Mouse (Mus musculus) limb, embryonic 14.5 days (tissue): ENCODE measurements at regions not wholly inside any gene's neighbourhood (a gene's known extent, or its start where the extent isn't known, plus 50 kb on each side); places are given as distances from the start of the nearest gene placed in this dataset.

Experiments used
- ATAC-seq: fragments of 200-750 bp; cut with Nextera tagmentation; 2 replicates; pipeline ENCODE4 v1.8.0; 2017; ENCODE audit warnings: low read depth, moderate number of reproducible peaks, moderate TSS enrichment; ENCODE audit not compliant: low FRiP score
- DNase-seq: peaks from one replicate; pipeline ENCODE4 v3.0.0-alpha.2; 2015; ENCODE audit warnings: low spot score
- H3K27ac ChIP-seq: fragments of 300-500 bp; sonication (generic); replicated peaks from 2 replicates; pipeline ENCODE4 v1.5.1; 2014; ENCODE audit warnings: low read depth, mild to moderate bottlenecking, low read length, moderate library complexity, mixed read lengths
- H3K27me3 ChIP-seq: fragments of 300-500 bp; sonication (generic); 2 replicates; pipeline ENCODE4 v1.6.1; 2014; ENCODE audit warnings: low read length, mixed read lengths; ENCODE audit not compliant: control insufficient read depth, insufficient read depth
- H3K36me3 ChIP-seq: fragments of 300-500 bp; sonication (generic); 2 replicates; pipeline ENCODE4 v1.6.1; 2014; ENCODE audit warnings: mild to moderate bottlenecking, low read length, moderate library complexity, mixed read lengths; ENCODE audit not compliant: control insufficient read depth, insufficient read depth
- H3K4me1 ChIP-seq: fragments of 300-500 bp; sonication (generic); 2 replicates; pipeline ENCODE4 v1.6.1; 2014; ENCODE audit warnings: antibody characterized with exemption, low read length, mixed read lengths; ENCODE audit not compliant: control insufficient read depth, insufficient read depth
- H3K4me2 ChIP-seq: fragments of 300-500 bp; sonication (generic); replicated peaks from 2 replicates; pipeline ENCODE4 v1.6.1; 2014; ENCODE audit warnings: low read depth, mild to moderate bottlenecking, low read length, moderate library complexity; ENCODE audit not compliant: severe bottlenecking
- H3K4me3 ChIP-seq: fragments of 300-500 bp; sonication (generic); replicated peaks from 2 replicates; pipeline ENCODE4 v1.5.1; 2014; ENCODE audit warnings: low read length
- H3K9ac ChIP-seq: fragments of 300-500 bp; sonication (generic); 2 replicates; pipeline ENCODE4 v1.6.1; 2014; ENCODE audit warnings: mild to moderate bottlenecking, low read depth, low read length, moderate library complexity; ENCODE audit not compliant: severe bottlenecking
- H3K9me3 ChIP-seq: fragments of 300-500 bp; sonication (generic); 2 replicates; pipeline ENCODE4 v1.6.1; 2016; ENCODE audit warnings: low read length; ENCODE audit not compliant: control insufficient read depth
- POLR2A ChIP-seq: fragments of 200-500 bp; IDR thresholded peaks from 2 replicates; pipeline ENCODE4 v1.8.0; 2012; ENCODE audit warnings: inconsistent platforms, mild to moderate bottlenecking, moderate library complexity, borderline replicate concordance; ENCODE audit not compliant: insufficient read depth, insufficient read length; ENCODE audit errors: extremely low read depth
- WGBS: fragments of 180-500 bp; shearing (Covaris S2); extraction: QIAGEN DNeasy Blood & Tissue Kit; methylation state at CpG from one replicate; pipeline ENCODE4 v1.1.7; 2014; 5-methylcytosine and 5-hydroxymethylcytosine counted together

DNA sequence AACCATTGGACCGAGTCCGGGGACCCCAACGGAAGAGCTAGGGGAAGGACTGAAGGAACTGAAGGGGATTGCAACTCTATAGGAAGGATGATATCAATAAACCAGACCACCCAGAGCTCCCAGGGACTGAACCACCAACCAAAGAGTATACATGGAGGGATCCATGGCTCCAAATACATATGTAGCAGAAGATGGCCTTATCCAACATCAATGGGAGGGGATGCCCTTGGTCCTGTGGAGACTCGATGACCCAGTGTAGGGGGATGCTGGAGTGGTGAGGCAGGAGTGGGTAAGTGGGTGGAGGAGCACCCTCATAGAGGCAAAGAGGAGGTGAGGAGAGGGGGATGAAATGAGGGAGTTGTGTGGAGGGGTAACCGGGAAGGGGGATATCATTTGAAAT is 54.5 kb upstream of the Slc38a2 start:
- WGBS, result 94% methylated on average over 5 of the region's 5 CpGs
- ATAC-seq, result no peak

GRCm38 (mm10) chr15:96752719-96753118 is 53.2 kb upstream of the Slc38a2 start:
- no peaks in the 10 kb centered on the region for H3K27me3 ChIP-seq
- no peak overlapping the region for H3K9ac ChIP-seq
- H3K36me3 ChIP-seq, result no peaks in the 10 kb centered on the region
- WGBS, result 94% methylated on average over 8 of the region's 8 CpGs
- no peak for TF ChIP-seq POLR2A
- no peak overlapping the region for H3K27ac ChIP-seq
- ATAC-seq (no peak), DNase-seq (no peak)
- no peak overlapping the region for H3K4me3 ChIP-seq
- peaks cover 6% of the 10 kb centered on the region for H3K4me1 ChIP-seq
- H3K4me2 ChIP-seq, result no peak overlapping the region
- no peaks in the 10 kb centered on the region for H3K9me3 ChIP-seq

More for the DNA sequence above, 54.5 kb upstream of the Slc38a2 start:
- H3K27ac ChIP-seq, result no peak overlapping the region
- H3K4me3 ChIP-seq, result no peak overlapping the region
- H3K36me3 ChIP-seq, result no peaks in the 10 kb centered on the region
- no peak for DNase-seq
- H3K9ac ChIP-seq, result no peak overlapping the region
- TF ChIP-seq POLR2A, result no peak
- H3K4me2 ChIP-seq, result no peak overlapping the region
- no peaks in the 10 kb centered on the region for H3K9me3 ChIP-seq
- no peaks in the 10 kb centered on the region for H3K27me3 ChIP-seq
- H3K4me1 ChIP-seq, result peaks cover 6% of the 10 kb centered on the region

DNA sequence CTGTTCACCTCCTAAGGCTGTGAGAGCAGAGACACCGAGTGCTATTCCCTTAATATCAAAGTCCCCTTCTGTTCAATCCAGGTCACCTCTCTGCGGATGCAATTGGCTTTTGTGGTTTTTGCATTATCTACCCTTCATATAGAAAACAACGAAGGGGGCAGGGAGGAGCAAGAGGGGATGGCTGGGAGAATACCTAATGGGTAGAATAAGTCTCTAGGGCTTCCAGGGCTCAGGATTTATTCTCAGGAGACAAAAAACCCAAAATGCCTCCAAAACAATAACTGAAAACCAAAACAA is 52.5 kb upstream of the Slc38a2 start:
- TF ChIP-seq POLR2A, result no peak
- WGBS, result 89% methylated on average over 3 of the region's 3 CpGs
- Histone ChIP-seq H3K27ac (no peak overlapping the region), H3K4me1 (peaks cover 6% of the 10 kb centered on the region), H3K4me2 (no peak overlapping the region), H3K4me3 (no peak overlapping the region), H3K9me3 (no peaks in the 10 kb centered on the region), H3K9ac (no peak overlapping the region), H3K27me3 (no peaks in the 10 kb centered on the region), H3K36me3 (no peaks in the 10 kb centered on the region)
- no peak for ATAC-seq
- no peak for DNase-seq

GRCm38 (mm10) chr15:96751243-96752061 is 51.9 kb upstream of the Slc38a2 start:
- Histone ChIP-seq H3K27me3 (no peaks in the 10 kb centered on the region), H3K4me1 (peaks cover 1% of the 10 kb centered on the region; the same call in 1 of the 2 replicates), H3K4me3 (no peak overlapping the region), H3K9ac (no peak overlapping the region), H3K27ac (no peak overlapping the region), H3K4me2 (no peak overlapping the region), H3K9me3 (no peaks in the 10 kb centered on the region), H3K36me3 (no peaks in the 10 kb centered on the region)
- WGBS, result 87% methylated on average over 13 of the region's 13 CpGs
- ATAC-seq (no peak), DNase-seq (no peak)
- no peak for TF ChIP-seq POLR2A

DNA sequence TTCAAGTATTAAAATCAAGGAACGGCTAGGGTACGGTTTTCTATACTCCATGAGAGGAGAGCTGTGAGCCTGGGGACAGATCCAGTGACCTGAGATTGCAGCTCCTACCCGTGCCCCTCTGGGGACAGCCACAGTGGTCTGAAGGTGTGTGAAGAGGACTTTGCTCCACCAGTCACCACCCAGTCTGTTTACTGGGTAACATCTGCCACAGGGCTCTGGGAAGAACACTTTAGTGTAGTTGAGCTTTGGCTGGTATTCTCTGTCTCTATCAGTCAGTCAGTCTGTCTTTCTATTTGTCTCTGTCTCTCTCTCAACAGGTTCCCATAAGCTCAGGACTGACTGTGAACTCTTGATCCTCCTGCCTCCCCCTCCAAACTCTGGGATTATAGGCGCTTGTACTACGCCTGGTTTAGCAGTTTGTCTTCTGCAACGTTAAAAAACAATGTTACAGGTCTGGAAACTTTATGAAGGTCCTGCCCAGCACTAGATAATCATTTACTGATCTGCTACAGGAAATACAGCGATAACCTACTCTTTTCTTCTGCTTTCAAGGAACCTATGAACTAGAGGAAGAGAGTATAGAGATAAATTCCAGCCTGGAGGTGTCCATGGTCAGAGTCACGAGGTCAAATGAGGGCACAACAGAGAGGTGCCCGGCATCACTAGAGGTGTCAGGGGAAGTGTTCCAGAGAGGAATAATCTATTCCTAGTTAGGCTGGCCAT is 50.2 kb upstream of the Slc38a2 start:
- 76% methylated on average over 9 of the region's 9 CpGs for WGBS
- no peak overlapping the region for H3K4me3 ChIP-seq
- H3K4me2 ChIP-seq, result no peak overlapping the region
- H3K9ac ChIP-seq, result no peak overlapping the region
- H3K4me1 ChIP-seq, result no peaks in the 10 kb centered on the region
- no peaks in the 10 kb centered on the region for H3K9me3 ChIP-seq
- ATAC-seq, result no peak
- no peaks in the 10 kb centered on the region for H3K27me3 ChIP-seq
- H3K36me3 ChIP-seq, result no peaks in the 10 kb centered on the region
- H3K27ac ChIP-seq, result no peak overlapping the region
- TF ChIP-seq POLR2A, result no peak
- no peak for DNase-seq
